Comparison of ENCODE assay signal across 7 mouse cellular contexts in the genomic region with DNA sequence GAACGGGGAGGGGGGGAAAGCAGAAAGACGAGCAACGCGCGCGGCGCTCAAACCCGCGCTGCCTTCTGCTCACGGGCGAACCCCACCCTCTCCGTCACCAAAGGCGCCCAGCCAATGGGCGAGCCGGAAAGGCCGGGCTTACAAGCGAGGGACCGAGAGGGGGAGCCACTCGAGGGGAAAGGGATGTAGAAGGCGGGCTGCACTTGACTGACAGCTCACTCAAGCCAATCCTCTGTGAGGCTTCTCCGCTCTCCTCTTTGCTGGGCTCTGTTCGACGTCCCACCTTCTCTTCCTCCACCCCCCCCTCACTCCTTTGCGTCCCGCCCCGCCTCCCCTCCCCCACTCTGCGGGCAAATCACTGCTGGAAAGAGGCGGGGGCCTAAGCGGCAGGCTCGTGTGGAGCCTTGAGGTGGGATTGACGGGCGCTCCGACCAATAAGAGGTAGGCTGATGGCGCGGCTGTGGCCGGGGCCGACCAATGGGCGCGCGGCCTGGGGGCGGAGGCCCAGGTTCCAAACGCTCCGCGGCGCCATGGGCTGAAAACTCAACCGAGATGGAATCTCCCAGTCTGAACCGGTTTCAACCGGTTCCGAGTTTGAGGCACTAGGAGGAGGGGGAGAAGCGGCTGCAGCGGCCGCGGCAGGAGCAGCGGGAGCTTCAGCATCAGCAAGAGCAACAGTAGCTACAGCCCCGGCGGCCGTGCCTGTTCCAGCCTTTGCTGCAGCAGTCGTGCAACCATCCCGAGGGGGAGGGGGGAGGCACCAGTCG. TPM values are rescaled to one million over a fixed set of nuclear protein-coding genes. Genes with fewer than 3 reads are reported as not detected.
DNase-seq lines count a peak whose midpoint lies in the region; ATAC-seq lines count a peak whose summit lies in the region.

Xpo1 (plus strand) TSS at position 615 of the 767 bp plus-strand sequence.

- no peaks in the 10 kb centered on the region for H3K9me3 ChIP-seq in embryonic facial prominence, embryonic 12.5 days
- no peaks in the 10 kb centered on the region for H3K9me3 ChIP-seq in limb, embryonic 11.5 days (ENCODE audit: control insufficient read depth, low read length)
- no peaks in the 10 kb centered on the region for H3K9me3 ChIP-seq in midbrain, embryonic 14.5 days (ENCODE audit: control insufficient read depth, low read length)

- peak within 1 kb of the TSS; percentile 98 for H3K4me3 ChIP-seq in embryonic facial prominence, embryonic 12.5 days
- peak within 1 kb of the TSS; percentile 95 for H3K4me3 ChIP-seq in limb, embryonic 11.5 days (ENCODE audit: low read depth, low read length)
- H3K4me3 ChIP-seq in midbrain, embryonic 14.5 days (replicated peaks; ENCODE audit: low read depth, low read length), result peak within 1 kb of the TSS; percentile 92

- H3K27ac ChIP-seq in embryonic facial prominence, embryonic 12.5 days, result peak within 1 kb of the TSS; percentile 100
- peak within 1 kb of the TSS; percentile 100 for H3K27ac ChIP-seq in limb, embryonic 11.5 days (replicated peaks; ENCODE audit: low read depth, low read length)
- peak within 1 kb of the TSS; percentile 100 for H3K27ac ChIP-seq in midbrain, embryonic 14.5 days (replicated peaks; ENCODE audit: low read depth, low read length)

- peak within 1 kb of the TSS; percentile 100 for H3K9ac ChIP-seq in embryonic facial prominence, embryonic 12.5 days
- peak within 1 kb of the TSS; percentile 100 for H3K9ac ChIP-seq in limb, embryonic 11.5 days (ENCODE audit: low read length)
- peak within 1 kb of the TSS; percentile 96 for H3K9ac ChIP-seq in midbrain, embryonic 14.5 days (replicated peaks; ENCODE audit: low read length)

- DNase-seq in adrenal gland, postnatal 25 days, result peak; percentile 100
- peak; percentile 100 for DNase-seq in heart, adult 11 months
- DNase-seq in kidney, adult 18-20 months, result peak; percentile 100
- DNase-seq in limb, embryonic 11.5 days (ENCODE audit: low spot score), result peak; percentile 99
- DNase-seq in midbrain, embryonic 14.5 days, result peak; percentile 100
- DNase-seq in spleen, adult 18-20 months, result peak; percentile 99

- H3K36me3 ChIP-seq in embryonic facial prominence, embryonic 12.5 days, result 0 out of 2 replicates have a peak, but pooled peaks cover 4% of the 10 kb centered on the region
- no peaks in the 10 kb centered on the region for H3K36me3 ChIP-seq in limb, embryonic 11.5 days (ENCODE audit: control insufficient read depth, insufficient read depth, low read length)
- H3K36me3 ChIP-seq in midbrain, embryonic 14.5 days (ENCODE audit: control insufficient read depth, insufficient read depth, low read length), result no peaks in the 10 kb centered on the region

- H3K27me3 ChIP-seq in embryonic facial prominence, embryonic 12.5 days, result no peaks in the 10 kb centered on the region
- H3K27me3 ChIP-seq in limb, embryonic 11.5 days (ENCODE audit: control insufficient read depth, insufficient read depth, low read length), result no peaks in the 10 kb centered on the region
- H3K27me3 ChIP-seq in midbrain, embryonic 14.5 days (ENCODE audit: control insufficient read depth, insufficient read depth, low read length), result no peaks in the 10 kb centered on the region

- peaks cover 13% of the 10 kb centered on the region for H3K4me1 ChIP-seq in embryonic facial prominence, embryonic 12.5 days
- H3K4me1 ChIP-seq in limb, embryonic 11.5 days (ENCODE audit: control insufficient read depth, insufficient read depth, low read length), result no peaks in the 10 kb centered on the region
- H3K4me1 ChIP-seq in midbrain, embryonic 14.5 days (ENCODE audit: control insufficient read depth, insufficient read depth, low read length), result 0 out of 2 replicates have a peak, but pooled peaks cover 7% of the 10 kb centered on the region

- WGBS in embryonic facial prominence, embryonic 12.5 days, result under 1% methylated on average over 59 of the region's 60 CpGs
- WGBS in limb, embryonic 11.5 days, result under 1% methylated on average over 55 of the region's 60 CpGs
- under 1% methylated on average over 60 of the region's 60 CpGs for WGBS in midbrain, embryonic 14.5 days

- ATAC-seq in embryonic facial prominence, embryonic 12.5 days (ENCODE audit: insufficient number of reproducible peaks, insufficient read depth, low FRiP score, low TSS enrichment), result peak; percentile 99
- peak; percentile 99 for ATAC-seq in limb, embryonic 11.5 days (ENCODE audit: insufficient number of reproducible peaks, low FRiP score, low TSS enrichment, low read depth)
- peak; percentile 98 for ATAC-seq in midbrain, embryonic 14.5 days (ENCODE audit: low FRiP score, low TSS enrichment)

- H3K4me2 ChIP-seq in embryonic facial prominence, embryonic 12.5 days (replicated peaks), result peak within 1 kb of the TSS; percentile 87
- peak within 1 kb of the TSS; percentile 68 for H3K4me2 ChIP-seq in limb, embryonic 11.5 days (ENCODE audit: low read depth, severe bottlenecking)
- H3K4me2 ChIP-seq in midbrain, embryonic 14.5 days (ENCODE audit: low read length), result peak within 1 kb of the TSS; percentile 73

RNA-seq across cellular contexts. Expression of gene Xpo1, which starts in this region (rescaled TPM):
- total RNA-seq in adrenal gland, postnatal 25 days (2021), result 75.0 and 75.3 TPM in 2 replicates
- 177 and 182 TPM in 2 replicates for polyA plus RNA-seq in embryonic facial prominence, embryonic 12.5 days (2016; fragmentation: Nextera tagmentation; extraction: Ambion mirVana)
- polyA plus RNA-seq in limb, embryonic 11.5 days (2014; fragmentation: Nextera tagmentation; extraction: Ambion mirVana), result 179 and 195 TPM in 2 replicates
- 69.0 and 110 TPM in 2 replicates for polyA plus RNA-seq in midbrain, embryonic 14.5 days (2014; fragmentation: Nextera tagmentation; extraction: Ambion mirVana)

Comparison
In these comparisons a context has a peak if more than half of its experiments do, and no peak if none do; other contexts are left out.
1. Peak in every context shown above with its lines: DNase-seq, ATAC-seq, H3K4me3 ChIP-seq and H3K27ac ChIP-seq.